ENCODE assay signal across 8 mouse cellular contexts in the genomic region with DNA sequence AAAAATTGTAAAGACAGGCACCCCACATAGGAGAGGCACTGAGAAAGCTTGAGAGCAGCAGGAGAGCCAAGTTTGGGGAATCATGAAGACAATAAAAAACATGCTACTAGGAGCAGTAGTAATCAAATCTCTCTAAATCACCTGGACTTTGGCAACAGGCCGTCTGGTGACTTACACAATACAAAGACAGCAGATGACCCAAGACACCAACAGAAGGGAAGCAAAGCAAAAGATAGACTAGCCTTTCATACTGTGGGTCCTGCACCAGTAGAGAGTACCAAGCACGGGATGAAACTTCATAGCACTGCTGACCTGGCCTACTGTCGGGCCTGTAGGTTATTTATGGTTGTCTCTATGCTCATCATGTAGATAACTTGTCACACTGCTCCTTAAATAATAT. TPM values are rescaled to one million over a fixed set of nuclear protein-coding genes. Genes with fewer than 3 reads are reported as not detected.
DNase-seq lines count a peak whose midpoint lies in the region; ATAC-seq and TF ChIP-seq lines count a peak whose summit lies in the region.

No protein-coding gene starts in this region.

- no peaks in the 10 kb centered on the region for H3K9me3 ChIP-seq in heart, embryonic 10.5 days
- H3K9me3 ChIP-seq in lung, embryonic 14.5 days (ENCODE audit: low read depth, low read length), result no peaks in the 10 kb centered on the region
- H3K9me3 ChIP-seq in liver, embryonic 16.5 days (replicated peaks; ENCODE audit: control insufficient read depth, low read length), result no peaks in the 10 kb centered on the region

- peak overlapping the region; percentile 25 for H3K4me2 ChIP-seq in lung, embryonic 14.5 days
- H3K4me2 ChIP-seq in liver, embryonic 16.5 days (ENCODE audit: low read depth, low read length), result 0 out of 2 replicates have a peak overlapping the region, but pooled peaks have one; percentile 3

- H3K27me3 ChIP-seq in heart, embryonic 10.5 days (ENCODE audit: insufficient read depth, poor library complexity, severe bottlenecking), result no peaks in the 10 kb centered on the region
- H3K27me3 ChIP-seq in lung, embryonic 14.5 days (ENCODE audit: insufficient read depth, low read length), result no peaks in the 10 kb centered on the region
- no peaks in the 10 kb centered on the region for H3K27me3 ChIP-seq in liver, embryonic 16.5 days (ENCODE audit: control insufficient read depth, insufficient read depth, low read depth, low read length)

- no peak for DNase-seq in heart, embryonic 10.5 days (ENCODE audit: low spot score)
- DNase-seq in heart, postnatal 14 days, result no peak
- DNase-seq in lung, embryonic 14.5 days, result no peak
- no peak for DNase-seq in lung, postnatal 36 days
- DNase-seq in right cerebral cortex, postnatal 10 days (ENCODE audit: low spot score in 2 of 2), result no peak
- no peak for DNase-seq in embryo, embryonic 10 days (ENCODE audit: low spot score)

- no peak for ATAC-seq in lung, embryonic 14.5 days (ENCODE audit: insufficient read depth)
- ATAC-seq in liver, embryonic 16.5 days (ENCODE audit: low read depth), result no peak

- H3K4me1 ChIP-seq in heart, embryonic 10.5 days, result peaks cover 37% of the 10 kb centered on the region
- peaks cover 28% of the 10 kb centered on the region; the same call in 1 of the 2 replicates for H3K4me1 ChIP-seq in lung, embryonic 14.5 days (ENCODE audit: insufficient read depth)
- peaks cover 26% of the 10 kb centered on the region for H3K4me1 ChIP-seq in embryonic fibroblast, embryonic 13.5 days (ENCODE audit: control insufficient read depth, insufficient read depth, low read length)
- H3K4me1 ChIP-seq in liver, embryonic 16.5 days (ENCODE audit: control insufficient read depth, low read depth, low read length), result peaks cover 27% of the 10 kb centered on the region

- no peak overlapping the region for H3K9ac ChIP-seq in lung, embryonic 14.5 days
- H3K9ac ChIP-seq in liver, embryonic 16.5 days (ENCODE audit: low read depth, low read length), result no peak overlapping the region

- no peak for TF ChIP-seq CTCF in lung, embryonic 14.5 days (IDR thresholded peaks at IDR 0.05; ENCODE audit: low read depth)
- TF ChIP-seq CTCF in embryonic fibroblast, embryonic 13.5 days (IDR thresholded peaks at IDR 0.05; ENCODE audit: borderline replicate concordance, insufficient read depth, low read length), result no peak

- H3K36me3 ChIP-seq in heart, embryonic 10.5 days, result peaks cover 82% of the 10 kb centered on the region
- H3K36me3 ChIP-seq in lung, embryonic 14.5 days (ENCODE audit: insufficient read depth), result peaks cover 77% of the 10 kb centered on the region
- peaks cover 49% of the 10 kb centered on the region for H3K36me3 ChIP-seq in liver, embryonic 16.5 days (ENCODE audit: control insufficient read depth, insufficient read depth)

- TF ChIP-seq POLR2A in embryonic fibroblast, embryonic 13.5 days (IDR thresholded peaks at IDR 0.05; ENCODE audit: low read depth, low read length), result no peak

- intact Hi-C loops in heart, postnatal 14 days (cut with DNase I), result loop anchor here (2.0 to 10.0 kb wide), 3 partner anchors 13 to 395 kb away; partner anchors contain the start of gene Timp3

- no peak overlapping the region for H3K27ac ChIP-seq in heart, embryonic 10.5 days
- no peak overlapping the region for H3K27ac ChIP-seq in lung, embryonic 14.5 days (ENCODE audit: low read depth)
- no peak overlapping the region for H3K27ac ChIP-seq in embryonic fibroblast, embryonic 13.5 days (ENCODE audit: insufficient read depth, low read length)
- H3K27ac ChIP-seq in liver, embryonic 16.5 days (ENCODE audit: low read length), result no peak overlapping the region

- H3K4me3 ChIP-seq in heart, embryonic 10.5 days, result peak overlapping the region; percentile 29; the same call in 1 of the 2 replicates
- H3K4me3 ChIP-seq in lung, embryonic 14.5 days (ENCODE audit: low read depth, low read length), result no peak overlapping the region
- H3K4me3 ChIP-seq in embryonic fibroblast, embryonic 13.5 days (ENCODE audit: insufficient read depth, low read length), result peak overlapping the region; percentile 30
- no peak overlapping the region for H3K4me3 ChIP-seq in liver, embryonic 16.5 days (ENCODE audit: low read depth, low read length)

- WGBS in heart, embryonic 10.5 days, result 68% methylated on average over 3 of the region's 3 CpGs
- 53% methylated on average over 3 of the region's 3 CpGs for WGBS in lung, embryonic 14.5 days
- 50% methylated on average over 3 of the region's 3 CpGs for WGBS in liver, embryonic 16.5 days (ENCODE audit: insufficient replicate concordance)

RNA-seq across cellular contexts. Expression of gene Hsp90b1, which starts 5.1 kb away (rescaled TPM):
- polyA plus RNA-seq in heart, embryonic 10.5 days (2016; fragmentation: Nextera tagmentation; extraction: Ambion mirVana), result 624 and 799 TPM in 2 replicates
- 100 to 1,000 TPM; 220 to 280 TPM for total RNA-seq in heart, postnatal 14 days (2021)
- 592 and 645 TPM in 2 replicates for polyA plus RNA-seq in lung, embryonic 14.5 days (2014; fragmentation: Nextera tagmentation; extraction: Ambion mirVana)
- polyA plus RNA-seq in embryonic fibroblast, embryonic 13.5 days (2011; ENCODE audit: insufficient read length, low read depth, missing spikeins), result 1,488 and 1,495 TPM in 2 replicates
- polyA plus RNA-seq in liver, embryonic 16.5 days (2015; fragmentation: Nextera tagmentation; extraction: Ambion mirVana), result 301 and 321 TPM in 2 replicates

RNA-seq across cellular contexts. Expression of gene Ttc41, which starts 5.4 kb away (rescaled TPM):
- 2.2 and 2.7 TPM in 2 replicates for polyA plus RNA-seq in heart, embryonic 10.5 days (2016; fragmentation: Nextera tagmentation; extraction: Ambion mirVana)
- 1 to 10 TPM; 1.4 TPM for total RNA-seq in heart, postnatal 14 days (2021)
- polyA plus RNA-seq in lung, embryonic 14.5 days (2014; fragmentation: Nextera tagmentation; extraction: Ambion mirVana), result 1.3 and 2.0 TPM in 2 replicates
- polyA plus RNA-seq in embryonic fibroblast, embryonic 13.5 days (2011; ENCODE audit: insufficient read length, low read depth, missing spikeins), result 1.1 and 1.9 TPM in 2 replicates
- 0.32 and 0.42 TPM in 2 replicates for polyA plus RNA-seq in liver, embryonic 16.5 days (2015; fragmentation: Nextera tagmentation; extraction: Ambion mirVana)

Comparison
In these comparisons a context has a peak if more than half of its experiments do, and no peak if none do; other contexts are left out.
1. H3K4me3 ChIP-seq: peak in heart, embryonic 10.5 days (single experiment) and embryonic fibroblast, embryonic 13.5 days (single experiment); none in lung, embryonic 14.5 days (single experiment) and liver, embryonic 16.5 days (single experiment).